Mouse (Mus musculus) lung, postnatal 0 days (tissue): Measurements from ENCODE around the gene Cfap73. TPM values are rescaled to one million over a fixed set of nuclear protein-coding genes. Genes with fewer than 3 reads are reported as not detected.

Experiments used
- ATAC-seq: fragments of 200-750 bp; cut with Nextera tagmentation; 2 replicates; pipeline ENCODE4 v1.8.0; 2017; ENCODE audit warnings: moderate library complexity
- DNase-seq: peaks from one replicate; pipeline ENCODE4 v3.0.0-alpha.2; 2016; ENCODE audit warnings: low spot score
- H3K27ac ChIP-seq: fragments of 300-500 bp; sonication (generic); 2 replicates; pipeline ENCODE4 v1.5.1; 2014; ENCODE audit warnings: antibody characterized with exemption, mild to moderate bottlenecking, low read length, mixed read lengths
- H3K27me3 ChIP-seq: fragments of 300-500 bp; sonication (generic); replicated peaks from 2 replicates; pipeline ENCODE4 v1.6.1; 2014; ENCODE audit warnings: low read length, mixed read lengths; ENCODE audit not compliant: insufficient read depth
- H3K36me3 ChIP-seq: fragments of 300-500 bp; sonication (generic); 2 replicates; pipeline ENCODE4 v1.6.1; 2014; ENCODE audit warnings: low read length, mixed read lengths; ENCODE audit not compliant: insufficient read depth
- H3K4me1 ChIP-seq: fragments of 300-500 bp; sonication (generic); 2 replicates; pipeline ENCODE4 v1.6.1; 2014; ENCODE audit warnings: antibody characterized with exemption, low read depth, low read length, mixed read lengths; ENCODE audit not compliant: insufficient read depth
- H3K4me2 ChIP-seq: fragments of 300-500 bp; sonication (generic); replicated peaks from 2 replicates; pipeline ENCODE4 v1.6.1; 2014; ENCODE audit warnings: low read depth, mild to moderate bottlenecking, low read length, moderate library complexity, mixed read lengths
- H3K4me3 ChIP-seq: fragments of 300-500 bp; sonication (generic); 2 replicates; pipeline ENCODE4 v1.5.1; 2014; ENCODE audit warnings: low read depth, low read length
- H3K9ac ChIP-seq: fragments of 300-500 bp; sonication (generic); replicated peaks from 2 replicates; pipeline ENCODE4 v1.6.1; 2014; ENCODE audit warnings: low read depth, mild to moderate bottlenecking
- H3K9me3 ChIP-seq: fragments of 300-500 bp; sonication (generic); 2 replicates; pipeline ENCODE4 v1.6.1; 2016; ENCODE audit warnings: low read length, mixed read lengths
- CTCF ChIP-seq: IDR thresholded peaks from 2 replicates; pipeline ENCODE4 v1.5.1; 2016; ENCODE audit warnings: antibody characterized with exemption, mild to moderate bottlenecking
- EP300 ChIP-seq: IDR thresholded peaks from 2 replicates; pipeline ENCODE4 v1.6.1; 2016; ENCODE audit warnings: antibody characterized with exemption, mild to moderate bottlenecking, control low read depth
- WGBS: fragments of 180-500 bp; shearing (Covaris S2); extraction: QIAGEN DNeasy Blood & Tissue Kit; methylation state at CpG from one replicate; pipeline ENCODE4 v1.1.7; 2014; 5-methylcytosine and 5-hydroxymethylcytosine counted together
- polyA plus RNA-seq: library from polyadenylated mRNA; unstranded; fragments of >200 nt; fragmentation: Nextera tagmentation; extraction: Ambion mirVana; gene quantifications from 2 replicates; pipeline ENCODE4 v1.2.1, GENCODE M21; 2015

The Cfap73 gene
- polyA plus RNA-seq, 1 experiment from 2014 or later, result 1.3 TPM

DNA sequence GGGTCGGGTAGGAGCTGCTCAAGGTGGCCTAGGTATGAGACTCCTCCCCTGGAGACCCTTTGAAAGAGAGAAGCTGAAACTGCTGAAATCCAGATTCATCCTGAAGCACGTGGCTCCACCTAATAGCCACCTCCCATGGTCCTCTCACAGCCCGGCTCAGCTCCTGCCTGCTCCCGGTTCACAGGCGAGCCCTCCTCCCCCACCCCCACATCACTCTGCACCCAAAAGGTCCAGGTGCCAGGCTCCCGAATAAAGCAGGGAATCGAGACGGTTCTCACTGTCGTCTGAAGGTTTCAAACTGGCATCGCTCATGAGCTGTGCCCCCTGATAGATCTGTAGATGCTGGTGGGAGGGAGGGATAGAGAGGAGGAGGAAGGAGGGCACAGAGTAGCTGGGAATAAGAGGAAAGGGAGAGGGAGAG lies 28.8 kb downstream of the Cfap73 start:
- Histone ChIP-seq H3K9ac (no peak overlapping the region), H3K27me3 (no peaks in the 10 kb centered on the region), H3K4me3 (peak overlapping the region; percentile 30), H3K36me3 (no peaks in the 10 kb centered on the region), H3K27ac (no peak overlapping the region), H3K4me1 (0 out of 2 replicates have a peak, but pooled peaks cover 3% of the 10 kb centered on the region), H3K9me3 (no peaks in the 10 kb centered on the region), H3K4me2 (peak overlapping the region; percentile 56)
- TF ChIP-seq CTCF (no peak), EP300 (no peak)
- DNase-seq (no peak), ATAC-seq (peak; percentile 29)
- 4% methylated on average over 10 of the region's 10 CpGs for WGBS

DNA sequence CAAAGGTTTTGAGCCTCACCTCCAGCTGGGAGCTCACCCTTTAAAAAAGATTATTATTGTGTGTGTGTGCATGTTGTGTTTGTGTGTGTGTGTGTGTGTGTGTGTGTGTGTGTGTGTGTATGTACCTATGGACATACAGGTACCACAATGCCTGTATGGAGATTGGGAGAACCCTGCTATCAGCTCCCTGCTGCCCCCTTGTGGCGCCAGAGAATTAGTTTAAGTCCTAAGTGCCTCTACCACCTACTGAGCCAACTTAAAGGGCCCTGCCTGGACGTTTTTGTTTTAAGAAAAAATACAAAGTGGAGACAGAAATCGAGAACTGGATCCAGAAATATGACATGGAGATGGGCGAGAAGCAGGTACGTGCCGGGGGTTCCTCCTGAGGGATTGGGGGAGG lies 29.2 kb downstream of the Cfap73 start:
- no peak overlapping the region for H3K9ac ChIP-seq

DNA sequence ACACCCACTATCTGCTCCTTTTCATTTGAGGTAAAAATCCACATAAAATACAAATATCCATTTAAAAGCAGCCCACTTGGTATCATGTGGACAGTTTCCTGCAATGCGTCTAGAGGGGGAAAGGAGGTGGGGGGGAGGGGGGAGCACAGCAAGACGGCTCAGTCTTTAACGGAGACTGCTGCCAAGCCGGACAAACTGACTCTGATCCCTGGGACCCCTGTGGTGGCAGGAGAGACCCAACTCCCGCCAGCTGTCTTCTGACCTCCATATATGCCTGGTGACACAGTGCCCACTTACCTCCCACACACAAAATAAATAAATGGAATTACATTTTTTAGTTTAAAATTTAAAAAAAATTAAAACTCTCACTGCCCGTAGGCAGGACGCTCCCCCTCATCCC lies 30.5 kb downstream of the Cfap73 start:
- Histone ChIP-seq H3K27ac (no peak overlapping the region), H3K36me3 (no peaks in the 10 kb centered on the region), H3K27me3 (no peaks in the 10 kb centered on the region), H3K9me3 (no peaks in the 10 kb centered on the region), H3K4me2 (no peak overlapping the region), H3K4me1 (0 out of 2 replicates have a peak, but pooled peaks cover 3% of the 10 kb centered on the region), H3K4me3 (no peak overlapping the region), H3K9ac (no peak overlapping the region)
- ATAC-seq (no peak), DNase-seq (no peak)
- WGBS, result 65% methylated on average over 7 of the region's 7 CpGs
- TF ChIP-seq CTCF (no peak), EP300 (no peak)

More for the DNA sequence above, 29.2 kb downstream of the Cfap73 start:
- peak; percentile 63 for ATAC-seq
- DNase-seq, result peak; percentile 84
- Histone ChIP-seq H3K4me1 (0 out of 2 replicates have a peak, but pooled peaks cover 3% of the 10 kb centered on the region), H3K4me3 (no peak overlapping the region), H3K4me2 (peak overlapping the region; percentile 56), H3K27ac (no peak overlapping the region), H3K9me3 (no peaks in the 10 kb centered on the region), H3K27me3 (no peaks in the 10 kb centered on the region), H3K36me3 (no peaks in the 10 kb centered on the region)
- TF ChIP-seq EP300, result no peak
- peak; percentile 90 for TF ChIP-seq CTCF
- WGBS, result 6% methylated on average over 6 of the region's 6 CpGs

DNA sequence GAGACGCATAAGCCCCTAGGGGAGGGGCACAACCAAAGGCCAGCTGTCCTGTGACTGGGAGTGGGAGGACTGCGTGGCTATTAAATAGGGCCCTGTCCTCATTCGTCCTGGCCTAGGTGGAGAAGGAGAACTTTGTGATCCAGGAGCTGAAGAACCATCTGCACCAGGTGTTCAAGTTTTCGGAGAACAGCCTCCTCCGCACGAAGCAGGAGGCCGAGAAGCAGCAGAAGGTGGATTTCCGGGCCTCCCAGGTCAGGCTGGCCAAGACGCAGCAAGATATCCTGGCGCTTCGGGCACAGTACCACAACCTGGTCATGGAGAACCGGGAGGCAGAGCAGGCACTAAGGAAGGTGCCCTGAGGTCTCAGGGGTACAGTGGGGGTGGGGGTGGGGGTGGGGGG lies 31.8 kb downstream of the Cfap73 start:
- Histone ChIP-seq H3K4me3 (no peak overlapping the region), H3K36me3 (no peaks in the 10 kb centered on the region), H3K9me3 (no peaks in the 10 kb centered on the region), H3K27ac (no peak overlapping the region), H3K9ac (no peak overlapping the region), H3K4me1 (0 out of 2 replicates have a peak, but pooled peaks cover 3% of the 10 kb centered on the region), H3K27me3 (no peaks in the 10 kb centered on the region), H3K4me2 (no peak overlapping the region)
- WGBS, result 94% methylated on average over 12 of the region's 12 CpGs
- ATAC-seq (no peak), DNase-seq (no peak)
- TF ChIP-seq CTCF (no peak), EP300 (no peak)

DNA sequence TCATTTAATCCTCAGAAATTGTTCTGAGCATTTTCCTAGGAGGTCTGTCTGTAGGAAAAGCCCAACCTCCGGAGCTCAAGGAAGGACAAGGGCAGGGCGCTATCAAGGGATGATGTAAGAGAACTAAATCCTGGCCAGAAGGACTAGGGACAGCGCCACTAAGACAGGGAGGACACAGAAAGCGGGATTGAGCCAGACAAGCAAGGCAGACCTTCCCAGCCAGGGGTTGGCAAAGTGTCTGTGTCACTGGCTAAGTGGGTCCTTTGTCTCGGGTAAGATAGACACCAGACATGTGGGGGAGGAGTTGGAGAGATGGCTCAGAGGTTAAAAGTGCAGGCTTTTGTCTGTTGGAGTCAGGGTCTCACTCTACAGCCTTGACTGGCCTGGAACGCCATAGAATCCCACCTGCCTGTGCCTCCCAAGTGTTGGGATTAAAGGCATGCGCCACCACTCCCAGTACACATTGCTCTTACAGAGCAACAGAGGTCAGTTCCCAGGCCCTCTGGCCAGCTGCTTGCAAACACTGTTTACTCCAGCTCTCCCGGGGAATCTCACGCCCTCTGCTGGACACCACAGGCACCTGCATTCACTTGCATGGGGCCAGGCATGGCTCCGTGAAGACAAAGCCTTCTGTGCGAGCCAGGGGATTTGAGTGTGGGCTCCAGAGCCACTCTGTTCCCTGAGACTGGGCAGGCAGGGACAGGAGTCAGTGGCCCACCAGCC lies 32.9 kb downstream of the Cfap73 start:
- no peak overlapping the region for H3K27ac ChIP-seq
- H3K4me1 ChIP-seq, result 0 out of 2 replicates have a peak, but pooled peaks cover 3% of the 10 kb centered on the region
- H3K9me3 ChIP-seq, result no peaks in the 10 kb centered on the region
- DNase-seq (peak; percentile 41), ATAC-seq (peak; percentile 25; the same call in 1 of the 2 replicates)
- no peaks in the 10 kb centered on the region for H3K27me3 ChIP-seq
- peak; percentile 74 for TF ChIP-seq CTCF
- TF ChIP-seq EP300, result no peak
- H3K4me2 ChIP-seq, result no peak overlapping the region
- no peak overlapping the region for H3K9ac ChIP-seq
- no peaks in the 10 kb centered on the region for H3K36me3 ChIP-seq
- H3K4me3 ChIP-seq, result no peak overlapping the region
- WGBS, result 44% methylated on average over 11 of the region's 11 CpGs

DNA sequence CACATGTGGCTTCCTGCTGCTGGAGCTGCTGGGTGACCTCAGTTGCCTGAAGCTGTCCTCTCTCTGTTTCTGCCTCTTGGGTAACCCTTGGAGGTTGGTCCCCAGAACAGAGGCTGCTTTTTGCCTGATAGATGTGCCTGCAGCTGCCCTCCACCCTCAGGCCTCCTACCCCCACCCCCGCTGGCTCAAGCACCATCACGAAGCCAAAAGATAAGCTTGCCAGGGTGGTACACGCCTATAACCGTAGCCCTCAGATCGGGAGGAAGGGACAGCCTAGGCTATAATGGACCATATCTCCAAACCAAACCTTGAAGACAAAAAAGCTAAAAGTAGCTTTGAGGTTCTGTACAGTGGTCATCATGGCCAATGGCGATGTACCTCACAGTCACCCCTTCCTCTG lies 34.4 kb downstream of the Cfap73 start:
- ATAC-seq, result no peak
- Histone ChIP-seq H3K4me3 (no peak overlapping the region), H3K4me2 (no peak overlapping the region), H3K9me3 (no peaks in the 10 kb centered on the region), H3K9ac (no peak overlapping the region), H3K4me1 (no peaks in the 10 kb centered on the region), H3K27ac (no peak overlapping the region), H3K36me3 (no peaks in the 10 kb centered on the region), H3K27me3 (no peaks in the 10 kb centered on the region)
- TF ChIP-seq EP300 (no peak), CTCF (no peak)
- 73% methylated on average over 6 of the region's 6 CpGs for WGBS
- DNase-seq, result no peak
